Mouse (Mus musculus) heart, embryonic 14.5 days (tissue): ENCODE results near the gene Gm5108. TPM values are rescaled to one million over a fixed set of nuclear protein-coding genes. Genes with fewer than 3 reads are reported as not detected.

Source experiments
- ATAC-seq: fragments of 200-750 bp; cut with Nextera tagmentation; 2 replicates; pipeline ENCODE4 v1.8.0; 2017; ENCODE audit warnings: low read depth, moderate TSS enrichment; ENCODE audit not compliant: insufficient number of reproducible peaks, insufficient read depth, low FRiP score
- H3K27ac ChIP-seq, 2 experiments: fragments of 200-500 bp in 1 of 2; fragments of 300-500 bp in 1 of 2; sonication (generic) in 1 of 2; replicated peaks in 1 of 2; 2 replicates each; pipeline ENCODE4 v1.5.1; 2012 to 2014; ENCODE audit warnings: low read depth in 2 of 2, low read length in 2 of 2, control low read depth in 1 of 2, mild to moderate bottlenecking in 1 of 2, mixed read lengths in 1 of 2; ENCODE audit not compliant: control insufficient read depth in 1 of 2, insufficient read depth in 1 of 2
- H3K27me3 ChIP-seq: fragments of 300-500 bp; sonication (generic); 2 replicates; pipeline ENCODE4 v1.6.1; 2014; ENCODE audit warnings: mild to moderate bottlenecking, low read length, control low read depth; ENCODE audit not compliant: control insufficient read depth, insufficient read depth
- H3K36me3 ChIP-seq: fragments of 300-500 bp; sonication (generic); 2 replicates; pipeline ENCODE4 v1.6.1; 2014; ENCODE audit warnings: mild to moderate bottlenecking, control low read depth, low read length, mixed read lengths; ENCODE audit not compliant: control insufficient read depth, insufficient read depth
- H3K4me1 ChIP-seq, 2 experiments: fragments of 200-500 bp in 1 of 2; fragments of 300-500 bp in 1 of 2; sonication (generic) in 1 of 2; 2 replicates each; pipeline ENCODE4 v1.6.1; 2012 to 2014; ENCODE audit warnings: low read length in 2 of 2, control low read depth in 1 of 2, mixed read lengths in 1 of 2; ENCODE audit not compliant: control insufficient read depth in 2 of 2, insufficient read depth in 2 of 2
- H3K4me2 ChIP-seq: fragments of 300-500 bp; sonication (generic); 2 replicates; pipeline ENCODE4 v1.6.1; 2014; ENCODE audit warnings: mild to moderate bottlenecking, low read length
- H3K4me3 ChIP-seq, 2 experiments: fragments of 200-500 bp in 1 of 2; fragments of 300-500 bp in 1 of 2; sonication (generic) in 1 of 2; 2 replicates each; pipeline ENCODE4 v1.5.1; 2012 to 2014; ENCODE audit warnings: low read length in 2 of 2, mild to moderate bottlenecking in 2 of 2, control low read depth in 1 of 2, low read depth in 1 of 2, moderate library complexity in 1 of 2; ENCODE audit not compliant: control insufficient read depth in 1 of 2, insufficient read depth in 1 of 2
- H3K9ac ChIP-seq: fragments of 300-500 bp; sonication (generic); 2 replicates; pipeline ENCODE4 v1.6.1; 2014; ENCODE audit warnings: mild to moderate bottlenecking, low read length
- H3K9me3 ChIP-seq: fragments of 300-500 bp; sonication (generic); 2 replicates; pipeline ENCODE4 v1.6.1; 2016; ENCODE audit warnings: low read length, control low read depth; ENCODE audit not compliant: control insufficient read depth
- WGBS: fragments of 180-500 bp; shearing (Covaris S2); extraction: QIAGEN DNeasy Blood & Tissue Kit; methylation state at CpG from one replicate; pipeline ENCODE4 v1.1.7; 2014; 5-methylcytosine and 5-hydroxymethylcytosine counted together
- polyA plus RNA-seq: library from polyadenylated mRNA; unstranded; fragments of >200 nt; fragmentation: Nextera tagmentation; extraction: Ambion mirVana; gene quantifications from 2 replicates; pipeline ENCODE4 v1.2.1, GENCODE M21; 2014

Gm5108 gene
- not detected in 2 replicates for polyA plus RNA-seq

DNA sequence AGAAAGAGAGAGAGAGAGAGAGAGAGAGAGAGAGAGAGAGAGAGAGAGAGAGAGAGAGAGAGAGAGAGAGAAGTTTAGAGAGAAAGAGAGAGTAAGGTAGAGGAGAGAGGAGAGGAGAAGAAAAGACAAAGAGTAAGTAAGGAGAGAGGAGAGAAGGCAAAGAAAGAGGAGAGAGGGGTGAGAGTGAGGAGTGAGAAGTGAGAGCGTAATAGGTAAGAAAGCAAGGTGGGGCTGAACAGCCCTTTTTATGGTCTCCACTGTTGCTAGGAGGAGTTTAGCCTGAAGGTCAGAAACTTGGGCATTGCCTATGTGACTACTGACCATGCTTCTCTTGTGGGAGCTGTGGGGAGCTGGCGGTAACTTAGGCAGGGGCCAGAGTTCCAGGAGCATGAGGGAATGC, at the start of gene Gm5108:
TSS of gene Gm5108 (plus strand) at position 301 of the 400 bp plus-strand sequence.
- Histone ChIP-seq H3K36me3 (no peaks in the 10 kb centered on the region), H3K4me2 (no peak within 1 kb of the TSS), H3K4me3 (no peak within 1 kb of the TSS), H3K27ac (no peak within 1 kb of the TSS), H3K27me3 (no peaks in the 10 kb centered on the region), H3K9ac (no peak within 1 kb of the TSS), H3K9me3 (no peaks in the 10 kb centered on the region), H3K4me1 (no peaks in the 10 kb centered on the region)
- WGBS: 75% methylated on average over 2 of the region's 2 CpGs
- ATAC-seq: no peak

DNA sequence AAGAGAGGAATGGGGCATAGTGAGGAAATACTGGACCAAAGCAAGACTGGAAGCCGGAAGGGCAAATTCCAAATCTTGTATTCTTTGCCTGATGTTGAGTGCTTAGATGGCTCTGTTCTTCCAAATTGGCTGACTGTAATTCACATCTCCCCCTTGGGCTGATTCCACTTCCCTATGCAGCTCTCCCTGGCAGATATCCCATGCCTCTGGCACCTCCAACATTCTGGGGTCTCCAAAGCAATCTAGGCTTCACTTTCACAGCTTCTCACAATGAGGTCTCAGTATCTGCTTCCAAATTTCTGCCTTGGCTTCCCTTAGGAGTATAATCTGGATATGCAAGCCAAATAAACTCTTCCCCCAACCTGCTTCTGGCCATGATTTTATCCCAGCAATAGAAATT, 42.5 kb upstream of the Gm5108 start:
- Histone ChIP-seq H3K4me3 (no peak overlapping the region), H3K36me3 (no peaks in the 10 kb centered on the region), H3K4me2 (no peak overlapping the region), H3K27me3 (no peaks in the 10 kb centered on the region), H3K27ac (no peak overlapping the region), H3K9ac (no peak overlapping the region), H3K9me3 (no peaks in the 10 kb centered on the region), H3K4me1 (no peaks in the 10 kb centered on the region)
- 67% methylated on average over 1 of the region's 1 CpGs for WGBS
- no peak for ATAC-seq

DNA sequence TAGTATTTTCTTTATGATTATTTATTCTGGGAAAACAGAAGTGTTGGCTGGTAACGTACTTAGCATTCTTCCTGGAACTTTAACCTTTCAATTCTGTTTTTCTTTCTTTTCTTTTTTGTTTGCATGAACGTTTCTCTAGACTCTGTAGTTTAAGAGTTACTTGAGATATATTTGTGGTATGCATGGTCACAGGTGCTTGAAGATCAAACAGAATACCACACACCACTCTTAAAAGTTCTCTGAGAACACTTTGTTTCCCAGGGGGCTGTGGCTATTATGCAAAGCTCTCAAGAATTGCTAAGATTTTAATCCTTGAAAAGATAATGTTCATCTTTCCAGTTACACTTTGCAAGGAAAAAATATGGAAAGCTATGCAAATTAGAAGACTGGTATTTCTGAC, 36.9 kb upstream of the Gm5108 start:
- no peak for ATAC-seq
- H3K27me3 ChIP-seq: no peaks in the 10 kb centered on the region
- no peak overlapping the region for H3K4me2 ChIP-seq
- H3K4me3 ChIP-seq: no peak overlapping the region
- no peaks in the 10 kb centered on the region for H3K36me3 ChIP-seq
- H3K9me3 ChIP-seq: no peaks in the 10 kb centered on the region
- no peak overlapping the region for H3K27ac ChIP-seq
- no peaks in the 10 kb centered on the region for H3K4me1 ChIP-seq
- WGBS: 47% methylated on average over 2 of the region's 2 CpGs
- no peak overlapping the region for H3K9ac ChIP-seq

DNA sequence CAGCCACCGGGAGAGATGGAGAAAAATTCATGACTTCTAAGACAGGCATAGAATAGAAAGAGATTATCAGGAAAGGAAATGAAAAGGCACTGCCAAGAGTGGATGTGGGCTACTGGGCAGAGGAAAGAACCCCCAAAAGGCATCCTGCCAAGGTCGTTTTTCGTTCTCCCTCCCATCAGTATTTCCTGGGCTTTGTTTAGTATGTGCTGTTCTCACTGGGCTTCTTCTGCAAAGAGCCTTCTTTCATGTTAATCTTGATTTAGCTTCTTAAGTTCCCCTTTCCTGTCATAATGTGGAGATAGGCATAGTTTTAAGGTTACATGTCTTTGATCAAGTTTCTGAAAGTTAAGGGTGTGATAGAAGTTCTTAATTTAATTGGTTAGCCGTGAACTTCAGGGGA, 10.9 kb upstream of the Gm5108 start:
- no peak for ATAC-seq
- H3K36me3 ChIP-seq: no peaks in the 10 kb centered on the region
- H3K27me3 ChIP-seq: no peaks in the 10 kb centered on the region
- H3K9ac ChIP-seq: no peak overlapping the region
- H3K4me1 ChIP-seq: no peaks in the 10 kb centered on the region
- no peaks in the 10 kb centered on the region for H3K9me3 ChIP-seq
- no peak overlapping the region for H3K27ac ChIP-seq
- no peak overlapping the region for H3K4me2 ChIP-seq
- no peak overlapping the region for H3K4me3 ChIP-seq
- WGBS: 43% methylated on average over 4 of the region's 4 CpGs

DNA sequence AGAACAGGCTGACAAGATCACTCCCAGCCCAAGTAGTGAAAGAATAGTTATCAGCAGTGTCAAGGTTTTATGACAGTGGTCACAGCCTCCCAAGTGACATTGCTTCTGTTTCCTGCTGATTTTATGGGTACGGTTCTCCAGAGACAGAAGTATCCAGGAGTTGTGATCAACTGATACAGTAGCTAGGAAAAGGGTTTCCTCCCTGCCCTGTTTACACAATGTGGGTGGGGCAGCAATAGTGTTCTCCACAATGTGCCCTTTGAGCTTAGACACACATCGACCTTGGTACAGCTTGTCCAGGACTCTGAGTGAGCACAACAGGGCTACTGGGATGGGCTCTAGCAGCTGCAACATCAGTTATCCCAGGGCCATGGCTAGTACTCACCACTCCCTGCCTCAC, 9.8 kb upstream of the Gm5108 start:
- 35% methylated on average over 2 of the region's 2 CpGs for WGBS

DNA sequence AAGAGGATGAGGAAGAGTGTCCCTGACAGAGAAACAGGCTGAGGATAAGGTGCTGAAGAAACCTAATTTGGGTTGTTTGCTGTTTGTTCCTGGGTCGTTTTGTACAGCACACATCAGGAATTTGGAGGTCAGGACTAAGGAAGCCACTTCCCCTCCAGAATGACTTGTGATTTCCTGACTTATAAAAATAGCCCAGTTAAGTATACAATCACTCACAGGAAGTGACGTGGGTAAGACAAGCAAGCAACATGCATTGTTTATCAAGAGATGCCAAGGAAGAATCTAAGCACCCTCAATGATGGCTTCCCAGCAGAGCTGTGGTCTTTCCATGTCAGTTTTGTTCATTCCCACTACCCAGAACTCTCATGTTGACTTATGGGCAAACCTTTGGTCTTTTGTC, 1.7 kb downstream of the Gm5108 start:
- ATAC-seq: no peak
- Histone ChIP-seq H3K9me3 (no peaks in the 10 kb centered on the region), H3K36me3 (no peaks in the 10 kb centered on the region), H3K4me2 (no peak overlapping the region), H3K4me3 (no peak overlapping the region), H3K27me3 (no peaks in the 10 kb centered on the region), H3K4me1 (no peaks in the 10 kb centered on the region), H3K27ac (no peak overlapping the region), H3K9ac (no peak overlapping the region)
- 34% methylated on average over 2 of the region's 2 CpGs for WGBS

More for the DNA sequence above, 9.8 kb upstream of the Gm5108 start:
- Histone ChIP-seq H3K36me3 (no peaks in the 10 kb centered on the region), H3K27me3 (no peaks in the 10 kb centered on the region), H3K9ac (no peak overlapping the region), H3K4me2 (no peak overlapping the region), H3K9me3 (no peaks in the 10 kb centered on the region), H3K4me1 (no peaks in the 10 kb centered on the region), H3K4me3 (no peak overlapping the region), H3K27ac (no peak overlapping the region)
- ATAC-seq: no peak

DNA sequence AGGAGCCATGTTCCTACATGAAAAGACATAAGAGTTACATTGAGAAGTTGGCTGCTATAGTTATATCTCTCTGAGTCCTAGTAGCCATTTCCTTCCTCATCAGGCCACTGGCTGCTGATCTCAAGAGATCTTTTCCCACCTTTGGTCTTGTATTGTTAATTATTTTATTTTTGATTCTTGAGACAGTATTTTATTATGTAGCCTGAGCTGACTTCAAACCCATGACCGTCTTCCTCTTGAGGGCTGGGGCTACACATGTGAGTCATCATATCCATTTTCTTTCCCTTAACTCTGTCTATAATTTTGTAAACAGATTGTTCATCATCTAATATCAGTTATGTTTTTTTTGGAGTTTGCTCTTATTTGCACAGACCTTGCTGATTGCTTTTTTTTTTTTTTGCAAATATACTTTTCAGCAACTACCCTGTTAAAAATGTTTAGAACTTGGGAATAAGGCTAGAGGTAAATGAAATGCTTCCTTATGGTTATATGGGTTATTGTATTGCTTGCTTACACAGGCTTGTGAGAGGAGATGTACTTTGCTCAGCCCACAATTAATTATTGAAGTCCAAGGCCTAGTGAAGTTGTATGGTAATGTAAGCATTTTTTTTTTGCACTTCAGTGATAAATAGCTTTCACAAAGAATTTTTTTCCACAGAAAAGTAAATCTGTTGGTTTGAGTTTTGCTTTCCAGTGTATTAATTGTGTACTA, 2.8 kb downstream of the Gm5108 start:
- H3K4me1 ChIP-seq: no peaks in the 10 kb centered on the region
- no peak overlapping the region for H3K9ac ChIP-seq
- no peak overlapping the region for H3K4me2 ChIP-seq
- H3K27me3 ChIP-seq: no peaks in the 10 kb centered on the region
- ATAC-seq: no peak
- 81% methylated on average over 1 of the region's 1 CpGs for WGBS
- H3K36me3 ChIP-seq: no peaks in the 10 kb centered on the region
- H3K27ac ChIP-seq: no peak overlapping the region
- no peaks in the 10 kb centered on the region for H3K9me3 ChIP-seq
- no peak overlapping the region for H3K4me3 ChIP-seq

DNA sequence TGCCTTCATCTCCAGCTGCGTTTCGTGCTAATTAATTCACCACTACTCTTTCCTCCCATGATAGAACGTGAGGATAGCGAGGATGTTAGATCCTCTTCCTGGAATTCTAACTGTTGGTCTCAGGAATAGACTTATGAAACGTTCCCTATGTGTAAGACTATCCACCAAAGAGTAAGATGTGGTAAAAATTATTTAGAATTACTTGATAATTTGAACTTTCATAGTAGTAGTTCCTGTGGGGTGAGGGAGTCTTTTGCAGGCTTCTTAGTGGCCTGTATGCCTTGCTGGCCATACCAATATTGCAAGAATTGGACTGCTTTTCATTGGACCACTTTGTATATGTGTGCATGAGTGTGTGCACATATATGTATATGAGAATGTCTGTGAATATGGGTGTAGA, 4.9 kb downstream of the Gm5108 start, which contains the start of gene Gm21905:
TSS of gene Gm21905 (minus strand) at position 101 of the 400 bp plus-strand sequence.
- Histone ChIP-seq H3K36me3 (no peaks in the 10 kb centered on the region), H3K27me3 (no peaks in the 10 kb centered on the region), H3K4me2 (no peak within 1 kb of the TSS), H3K4me1 (no peaks in the 10 kb centered on the region), H3K9me3 (no peaks in the 10 kb centered on the region), H3K9ac (no peak within 1 kb of the TSS), H3K27ac (no peak within 1 kb of the TSS), H3K4me3 (no peak within 1 kb of the TSS)
- no peak for ATAC-seq
- WGBS: 77% methylated on average over 5 of the region's 5 CpGs
